Mouse (Mus musculus) embryonic fibroblast, embryonic 13.5 days (primary cell): Measurements from ENCODE around the gene Polr2i.

ENCODE experiments used
- CTCF ChIP-seq: IDR thresholded peaks from 2 replicates; pipeline ENCODE4 v1.5.1; 2011; ENCODE audit warnings: mild to moderate bottlenecking, control low read depth, low read length, moderate library complexity, borderline replicate concordance; ENCODE audit not compliant: insufficient read depth
- POLR2A ChIP-seq: IDR thresholded peaks from 2 replicates; pipeline ENCODE4 v1.6.1; 2011; ENCODE audit warnings: low read depth, mild to moderate bottlenecking, control low read depth, low read length, moderate library complexity

DNA sequence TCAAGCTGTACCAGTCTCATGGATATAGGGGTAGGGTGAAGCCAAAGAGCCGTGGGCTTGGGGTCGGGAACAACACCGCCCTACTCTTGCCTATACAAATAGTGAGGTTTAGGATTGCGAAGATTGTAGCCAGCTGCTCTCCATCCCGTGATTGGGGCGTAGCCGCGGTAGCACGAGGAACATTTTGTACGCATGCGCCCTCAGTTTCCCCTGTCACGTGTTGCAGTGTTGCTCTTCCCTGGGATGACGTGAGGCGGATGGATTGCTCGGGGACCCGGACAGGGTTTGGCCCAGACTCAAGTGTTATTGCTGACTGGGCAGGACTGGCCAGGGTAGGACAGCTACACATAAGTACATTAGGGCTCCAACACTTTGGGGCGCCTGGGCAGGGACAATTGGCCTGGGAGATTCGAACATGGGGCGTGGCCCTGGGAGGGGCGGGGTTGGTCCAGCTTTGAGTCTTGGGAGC lies 49.0 kb downstream of the Polr2i start:
- TF ChIP-seq CTCF, result no peak
- peak; percentile 69 for TF ChIP-seq POLR2A
